In the genomic region with DNA sequence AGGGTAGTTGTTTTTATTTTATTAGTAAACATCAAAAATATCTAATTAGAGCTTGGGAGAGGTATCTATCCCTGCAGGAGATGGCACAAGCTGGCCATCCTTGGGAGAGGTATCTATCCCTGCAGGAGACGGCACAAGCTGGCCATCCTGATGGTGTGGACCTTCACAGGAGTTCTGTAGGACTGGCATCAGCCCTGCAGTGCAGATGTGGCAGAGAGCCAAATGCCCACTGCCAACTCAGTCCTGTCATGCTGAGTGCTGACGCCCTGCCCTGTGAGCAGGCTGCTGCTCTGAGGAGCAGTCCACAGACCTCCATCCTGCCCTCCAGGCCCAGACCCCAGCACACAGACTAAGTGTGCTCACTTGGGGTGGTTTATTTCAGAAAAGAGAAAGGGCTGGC, we compare ENCODE assay signal across 16 mouse cellular contexts. TPM values are rescaled to one million over a fixed set of nuclear protein-coding genes. Genes with fewer than 3 reads are reported as not detected.
DNase-seq lines count a peak whose midpoint lies in the region; ATAC-seq lines count a peak whose summit lies in the region.
"Had no signal": no experiment of that assay in that cellular context is flagged by ENCODE, and none has a peak within 500 bp of the region (broad histone marks: within the 10 kb centered on the region; RNA-seq: fewer than 3 reads in every experiment).

No protein-coding gene starts in this region.

- intact Hi-C loops in heart, postnatal 25 days (cut with DNase I), result no loop called here

- no peak overlapping the region for H3K4me3 ChIP-seq in kidney, embryonic 15.5 days (replicated peaks)
- H3K4me3 ChIP-seq: embryonic facial prominence, embryonic 12.5 days; limb, embryonic 13.5 days; midbrain, embryonic 10.5 days had no signal

- no peak overlapping the region for H3K27ac ChIP-seq in kidney, embryonic 15.5 days
- H3K27ac ChIP-seq: embryonic facial prominence, embryonic 12.5 days; hindbrain, embryonic 14.5 days; limb, embryonic 13.5 days; midbrain, embryonic 10.5 days had no signal

- no peaks in the 10 kb centered on the region for H3K9me3 ChIP-seq in kidney, embryonic 15.5 days (replicated peaks)
- H3K9me3 ChIP-seq: embryonic facial prominence, embryonic 12.5 days; limb, embryonic 13.5 days; midbrain, embryonic 10.5 days had no signal

- peak; percentile 33 to 41 for DNase-seq in heart, adult 18-20 months
- no peak for DNase-seq in heart, postnatal 25 days (ENCODE audit: low spot score)
- peak; percentile 26 for DNase-seq in kidney, postnatal 10 days
- DNase-seq in cerebellum, adult 11 months, result peak; percentile 80
- peak; percentile 92 to 94 for DNase-seq in cerebellum, postnatal 14 days
- DNase-seq in layer of hippocampus, adult 9-11 months, result no peak
- no peak for DNase-seq in kidney, adult 18-20 months
- DNase-seq: kidney, adult 8-10 months; liver, postnatal 0 days; spleen, adult 18-20 months; thymus, postnatal 25 days had no signal

- WGBS in kidney, embryonic 15.5 days, result 97% methylated on average over 2 of the region's 2 CpGs

- H3K36me3 ChIP-seq in kidney, embryonic 15.5 days, result peaks cover 98% of the 10 kb centered on the region

- ATAC-seq in kidney, embryonic 15.5 days (replicated peaks; ENCODE audit: low FRiP score), result no peak
- ATAC-seq: liver, postnatal 0 days had no signal

- no peak overlapping the region for H3K9ac ChIP-seq in kidney, embryonic 15.5 days
- H3K9ac ChIP-seq: embryonic facial prominence, embryonic 12.5 days; hindbrain, embryonic 14.5 days; limb, embryonic 13.5 days; liver, postnatal 0 days had no signal

- no peak overlapping the region for H3K4me2 ChIP-seq in kidney, embryonic 15.5 days
- H3K4me2 ChIP-seq: embryonic facial prominence, embryonic 12.5 days; hindbrain, embryonic 14.5 days; limb, embryonic 13.5 days had no signal

- no peaks in the 10 kb centered on the region for H3K4me1 ChIP-seq in kidney, embryonic 15.5 days
- H3K4me1 ChIP-seq: embryonic facial prominence, embryonic 12.5 days; limb, embryonic 13.5 days; midbrain, embryonic 10.5 days had no signal

- no peaks in the 10 kb centered on the region for H3K27me3 ChIP-seq in kidney, embryonic 15.5 days
- H3K27me3 ChIP-seq: embryonic facial prominence, embryonic 12.5 days; limb, embryonic 13.5 days had no signal

RNA-seq across cellular contexts. Expression of gene Camsap1, which starts 18.9 kb away (rescaled TPM):
- 10 to 100 TPM; 32.6 to 32.8 TPM for total RNA-seq in heart, adult 18-20 months (2021)
- total RNA-seq in heart, postnatal 25 days (2021), result 10 to 100 TPM; 34.2 to 36.2 TPM
- polyA plus RNA-seq in kidney, embryonic 15.5 days (2015; fragmentation: Nextera tagmentation; extraction: Ambion mirVana), result 18.6 and 18.9 TPM in 2 replicates

RNA-seq across cellular contexts. Expression of gene Ubac1, which starts 19.5 kb away (rescaled TPM):
- 10 to 100 TPM; 80.3 to 90.3 TPM for total RNA-seq in heart, adult 18-20 months (2021)
- total RNA-seq in heart, postnatal 25 days (2021), result 10 to 100 TPM; 90.4 to 92.4 TPM
- polyA plus RNA-seq in kidney, embryonic 15.5 days (2015; fragmentation: Nextera tagmentation; extraction: Ambion mirVana), result 89.8 and 94.5 TPM in 2 replicates

Comparison
In these comparisons a context has a peak if more than half of its experiments do, and no peak if none do; other contexts are left out.
1. DNase-seq: peak in heart, adult 18-20 months (2 of 2), kidney, postnatal 10 days (single experiment), cerebellum, adult 11 months (single experiment) and cerebellum, postnatal 14 days (2 of 2); none in heart, postnatal 25 days (single experiment), layer of hippocampus, adult 9-11 months (single experiment) and kidney, adult 18-20 months (single experiment).